Mouse (Mus musculus) limb, embryonic 13.5 days (tissue): ENCODE data around the gene Bms1. TPM values are rescaled to one million over a fixed set of nuclear protein-coding genes. Genes with fewer than 3 reads are reported as not detected.

Experiments used
- ATAC-seq: fragments of 200-750 bp; cut with Nextera tagmentation; 2 replicates; pipeline ENCODE4 v1.8.0; 2017; ENCODE audit warnings: low read depth, moderate number of reproducible peaks, moderate TSS enrichment; ENCODE audit not compliant: low FRiP score
- H3K27ac ChIP-seq: fragments of 300-500 bp; sonication (generic); 2 replicates; pipeline ENCODE4 v1.5.1; 2015; ENCODE audit warnings: inconsistent platforms, mild to moderate bottlenecking, moderate library complexity
- H3K27me3 ChIP-seq: fragments of 300-500 bp; sonication (generic); 2 replicates; pipeline ENCODE4 v1.6.1; 2015; ENCODE audit warnings: mild to moderate bottlenecking, inconsistent platforms
- H3K36me3 ChIP-seq: fragments of 300-500 bp; sonication (generic); 2 replicates; pipeline ENCODE4 v1.6.1; 2015; ENCODE audit warnings: inconsistent platforms, mild to moderate bottlenecking, moderate library complexity
- H3K4me1 ChIP-seq: fragments of 300-500 bp; sonication (generic); 2 replicates; pipeline ENCODE4 v1.6.1; 2015; ENCODE audit warnings: inconsistent platforms
- H3K4me2 ChIP-seq: fragments of 300-500 bp; sonication (generic); replicated peaks from 2 replicates; pipeline ENCODE4 v1.6.1; 2015; ENCODE audit warnings: inconsistent platforms, mild to moderate bottlenecking, moderate library complexity
- H3K4me3 ChIP-seq: fragments of 300-500 bp; sonication (generic); 2 replicates; pipeline ENCODE4 v1.5.1; 2015; ENCODE audit warnings: moderate library complexity, mild to moderate bottlenecking, inconsistent platforms
- H3K9ac ChIP-seq: fragments of 300-500 bp; sonication (generic); 2 replicates; pipeline ENCODE4 v1.6.1; 2015; ENCODE audit warnings: mild to moderate bottlenecking, inconsistent platforms
- H3K9me3 ChIP-seq: fragments of 300-500 bp; sonication (generic); 2 replicates; pipeline ENCODE4 v1.6.1; 2016; ENCODE audit warnings: inconsistent platforms
- WGBS: fragments of 180-500 bp; shearing (Covaris S2); methylation state at CpG from one replicate; pipeline ENCODE4 v1.1.7; 2015; 5-methylcytosine and 5-hydroxymethylcytosine counted together
- polyA plus RNA-seq: library from polyadenylated mRNA; unstranded; fragments of >200 nt; fragmentation: Nextera tagmentation; extraction: Ambion mirVana; gene quantifications from 2 replicates; pipeline ENCODE4 v1.2.1, GENCODE M21; 2015

The Bms1 gene
- polyA plus RNA-seq, 1 experiment from 2014 or later = 42.4 TPM

DNA sequence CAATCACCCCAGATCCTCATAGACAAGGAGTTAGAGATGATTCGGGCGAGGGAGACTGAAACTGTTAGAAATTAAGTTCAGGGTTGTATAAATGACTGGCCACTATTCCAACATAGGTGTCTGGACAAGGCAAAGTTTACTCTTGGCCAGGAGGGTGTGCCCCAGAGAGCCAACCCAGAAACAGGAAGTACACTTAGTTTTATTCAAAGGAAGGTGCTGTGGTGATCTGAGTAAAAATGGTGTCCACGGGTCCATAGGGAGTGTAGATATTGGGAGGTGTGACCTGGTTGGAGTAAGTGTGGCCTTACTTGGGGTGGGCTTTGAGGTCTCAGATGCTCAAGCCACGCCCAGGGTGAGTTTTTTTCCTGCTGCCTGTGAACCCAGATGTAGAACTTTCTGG lies 38.0 kb downstream of the Bms1 start:
- Histone ChIP-seq H3K36me3 (peaks cover 39% of the 10 kb centered on the region), H3K27me3 (0 out of 2 replicates have a peak, but pooled peaks cover 5% of the 10 kb centered on the region), H3K4me2 (no peak overlapping the region), H3K4me3 (no peak overlapping the region), H3K9ac (no peak overlapping the region), H3K9me3 (no peaks in the 10 kb centered on the region), H3K4me1 (peaks cover 6% of the 10 kb centered on the region), H3K27ac (no peak overlapping the region)
- no peak for ATAC-seq
- WGBS = 80% methylated on average over 4 of the region's 4 CpGs

DNA sequence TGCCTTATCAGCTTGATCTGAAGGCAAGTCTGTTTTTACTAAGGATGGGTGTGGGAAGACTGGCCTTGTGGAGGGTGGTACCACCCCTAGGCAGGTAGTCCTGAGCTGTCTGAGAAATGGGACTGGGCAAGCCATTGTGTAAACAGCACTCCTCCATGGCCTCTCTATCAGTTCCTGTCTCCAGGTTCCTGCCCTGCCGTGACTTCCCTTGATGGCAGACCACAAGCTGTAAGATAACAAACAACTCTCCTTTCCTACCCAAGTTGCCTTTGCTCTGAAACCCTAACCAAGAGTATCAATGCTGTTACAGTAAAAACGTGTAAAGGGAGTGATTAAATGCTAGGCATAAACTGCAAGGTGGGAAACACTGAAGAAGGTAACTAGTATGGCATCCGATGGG lies 38.6 kb downstream of the Bms1 start:
- Histone ChIP-seq H3K27ac (no peak overlapping the region), H3K27me3 (peaks cover 6% of the 10 kb centered on the region; the same call in 1 of the 2 replicates), H3K36me3 (peaks cover 33% of the 10 kb centered on the region), H3K4me2 (no peak overlapping the region), H3K4me1 (peaks cover 12% of the 10 kb centered on the region), H3K9ac (no peak overlapping the region), H3K9me3 (no peaks in the 10 kb centered on the region), H3K4me3 (no peak overlapping the region)
- ATAC-seq = no peak
- 61% methylated on average over 3 of the region's 3 CpGs for WGBS

DNA sequence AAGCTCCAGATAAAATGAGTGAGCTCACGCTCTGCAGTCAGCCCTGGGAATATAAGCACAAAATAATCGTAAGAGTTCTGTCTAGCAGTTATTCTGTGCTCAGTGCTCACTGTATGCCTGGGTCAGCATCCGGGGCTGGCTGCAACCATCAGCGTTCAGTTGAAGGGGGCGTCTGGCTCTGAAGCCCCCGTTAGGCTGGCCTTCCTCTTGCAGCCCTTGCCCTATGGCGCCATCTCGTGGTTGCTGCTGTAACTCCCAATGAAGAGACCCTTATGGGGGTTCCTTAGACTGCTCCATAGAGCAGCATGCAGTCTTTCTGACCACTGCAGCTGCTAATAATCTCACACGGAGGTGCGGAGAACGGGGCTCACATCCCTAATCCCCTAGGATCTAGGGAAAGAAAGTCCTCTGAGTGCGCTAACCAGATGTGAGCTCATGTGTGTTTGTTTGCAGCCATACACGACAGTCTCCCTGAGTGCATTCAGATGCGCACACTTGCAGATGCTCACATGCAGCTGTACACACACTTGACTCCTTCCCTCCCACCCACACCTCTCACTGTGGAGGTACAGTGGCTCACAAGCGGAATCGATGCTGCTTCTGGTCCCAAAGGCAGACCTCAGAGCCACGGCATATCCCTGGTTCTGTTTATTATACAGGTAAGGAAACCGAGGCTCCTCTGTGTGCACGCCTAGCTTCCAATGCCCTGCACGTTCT lies 39.7 kb downstream of the Bms1 start:
- Histone ChIP-seq H3K27ac (no peak overlapping the region), H3K4me1 (peaks cover 13% of the 10 kb centered on the region), H3K27me3 (peaks cover 11% of the 10 kb centered on the region; the same call in 1 of the 2 replicates), H3K4me3 (no peak overlapping the region), H3K36me3 (peaks cover 25% of the 10 kb centered on the region), H3K4me2 (peak overlapping the region; percentile 42; the same call in 1 of the 2 replicates), H3K9ac (no peak overlapping the region), H3K9me3 (no peaks in the 10 kb centered on the region)
- WGBS = 32% methylated on average over 20 of the region's 20 CpGs
- peak; percentile 60 for ATAC-seq

DNA sequence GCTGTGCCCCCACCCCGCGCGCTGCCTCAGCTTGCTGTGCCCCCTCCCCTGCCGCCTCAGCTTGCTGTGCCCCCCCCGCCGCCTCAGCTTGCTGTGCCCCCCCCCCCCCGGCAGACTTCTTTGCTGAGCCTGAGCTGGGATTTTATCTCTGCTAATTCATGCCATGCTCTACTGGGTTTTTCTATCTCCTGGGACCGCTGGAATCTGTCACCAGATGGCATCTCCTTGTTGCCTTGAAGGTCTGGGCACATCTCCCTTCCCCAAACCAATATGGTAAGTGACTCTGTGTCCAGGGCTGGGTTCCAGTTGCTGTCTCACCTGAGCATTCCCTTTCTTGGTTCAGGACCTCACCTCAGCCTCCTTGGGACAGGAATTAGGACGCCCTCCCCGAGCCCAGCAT lies 41.7 kb downstream of the Bms1 start:
- 61% methylated on average over 9 of the region's 10 CpGs for WGBS
- no peak overlapping the region for H3K27ac ChIP-seq
- peaks cover 5% of the 10 kb centered on the region for H3K36me3 ChIP-seq
- H3K4me1 ChIP-seq = peaks cover 13% of the 10 kb centered on the region
- peaks cover 18% of the 10 kb centered on the region; the same call in 1 of the 2 replicates for H3K27me3 ChIP-seq
- no peak for ATAC-seq
- H3K9ac ChIP-seq = no peak overlapping the region
- H3K4me2 ChIP-seq = no peak overlapping the region
- H3K4me3 ChIP-seq = no peak overlapping the region
- H3K9me3 ChIP-seq = no peaks in the 10 kb centered on the region

DNA sequence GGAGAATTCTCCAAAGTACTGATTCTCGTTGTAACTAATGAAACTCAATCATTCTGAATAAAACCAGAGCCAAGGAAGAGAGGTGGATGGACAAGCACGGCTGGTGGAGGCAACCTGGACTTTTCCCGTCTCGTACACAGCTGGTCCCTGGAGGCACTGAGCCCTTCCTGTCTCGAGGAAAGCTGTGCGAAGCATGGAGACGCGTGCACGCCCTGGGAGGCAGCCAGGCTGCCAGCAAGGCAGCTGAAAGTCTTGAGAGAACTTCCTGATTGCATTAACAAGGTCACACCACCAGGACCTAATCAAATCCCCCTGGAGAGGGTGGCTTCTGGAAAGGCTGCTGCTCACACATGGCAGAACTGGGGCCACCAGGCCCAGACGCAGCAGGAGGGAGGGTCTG lies 43.3 kb downstream of the Bms1 start:
- no peak overlapping the region for H3K9ac ChIP-seq
- H3K27ac ChIP-seq = no peak overlapping the region
- no peak for ATAC-seq
- no peaks in the 10 kb centered on the region for H3K36me3 ChIP-seq
- H3K4me1 ChIP-seq = peaks cover 13% of the 10 kb centered on the region
- peaks cover 18% of the 10 kb centered on the region; the same call in 1 of the 2 replicates for H3K27me3 ChIP-seq
- H3K4me2 ChIP-seq = 0 out of 2 replicates have a peak overlapping the region, but pooled peaks have one; percentile 25
- H3K4me3 ChIP-seq = no peak overlapping the region
- H3K9me3 ChIP-seq = no peaks in the 10 kb centered on the region
- WGBS = 10% methylated on average over 10 of the region's 10 CpGs

- no peak overlapping the region for H3K4me3 ChIP-seq
- WGBS = 40% methylated on average over 3 of the region's 3 CpGs
- peaks cover 18% of the 10 kb centered on the region; the same call in 1 of the 2 replicates for H3K27me3 ChIP-seq
Observed at GRCm38 (mm10) chr6:118375457-118375856, 43.8 kb downstream of the Bms1 start.

DNA sequence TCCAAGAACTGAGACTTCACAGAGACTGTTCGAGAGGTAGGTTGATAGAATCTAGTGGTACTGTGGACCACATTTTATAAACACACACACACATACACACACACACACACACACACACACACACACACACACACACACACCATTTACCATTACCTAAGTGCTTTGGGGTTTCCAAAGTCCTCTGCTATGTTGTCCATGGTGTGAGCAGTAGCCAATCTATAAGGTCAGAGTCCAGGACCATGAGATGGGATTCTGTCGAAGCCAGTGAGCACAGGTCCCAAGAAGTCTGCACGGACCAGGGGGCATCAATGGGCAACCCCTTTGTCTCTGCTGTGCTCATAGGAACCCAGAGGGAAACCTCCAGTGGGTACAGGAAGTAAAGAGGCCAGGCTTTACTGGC lies 44.2 kb downstream of the Bms1 start:
- Histone ChIP-seq H3K4me1 (peaks cover 13% of the 10 kb centered on the region), H3K36me3 (no peaks in the 10 kb centered on the region), H3K27me3 (peaks cover 18% of the 10 kb centered on the region; the same call in 1 of the 2 replicates), H3K9ac (no peak overlapping the region), H3K27ac (no peak overlapping the region), H3K4me3 (no peak overlapping the region), H3K9me3 (no peaks in the 10 kb centered on the region), H3K4me2 (no peak overlapping the region)
- 76% methylated on average over 3 of the region's 3 CpGs for WGBS
- peak; percentile 42; the same call in 1 of the 2 replicates for ATAC-seq

More at GRCm38 (mm10) chr6:118375457-118375856, 43.8 kb downstream of the Bms1 start:
- H3K27ac ChIP-seq = no peak overlapping the region
- no peaks in the 10 kb centered on the region for H3K36me3 ChIP-seq
- no peak overlapping the region for H3K4me2 ChIP-seq
- ATAC-seq = no peak
- no peak overlapping the region for H3K9ac ChIP-seq
- H3K4me1 ChIP-seq = peaks cover 13% of the 10 kb centered on the region
- no peaks in the 10 kb centered on the region for H3K9me3 ChIP-seq

DNA sequence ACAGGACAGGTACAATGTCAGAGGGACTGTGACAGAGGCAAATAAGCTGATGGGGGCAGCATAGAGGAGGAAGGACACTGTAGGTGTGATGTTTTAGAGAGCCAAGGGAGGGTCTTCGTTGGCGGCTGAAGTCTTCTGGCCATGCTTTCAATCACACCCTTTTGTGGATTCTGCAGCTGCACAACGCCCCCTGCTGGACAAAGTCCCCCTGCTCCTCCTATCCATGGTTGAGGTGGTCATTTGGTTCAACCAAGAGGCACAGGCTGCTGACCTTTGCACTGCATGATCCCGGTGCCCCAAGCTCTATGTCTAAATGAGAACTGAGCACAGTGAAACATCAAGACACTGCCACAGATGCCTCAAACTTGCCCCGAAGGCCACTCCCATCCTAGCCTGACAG lies 46.0 kb downstream of the Bms1 start:
- Histone ChIP-seq H3K36me3 (no peaks in the 10 kb centered on the region), H3K9ac (no peak overlapping the region), H3K4me1 (peaks cover 10% of the 10 kb centered on the region), H3K27me3 (peaks cover 18% of the 10 kb centered on the region; the same call in 1 of the 2 replicates), H3K4me3 (no peak overlapping the region), H3K9me3 (no peaks in the 10 kb centered on the region), H3K27ac (no peak overlapping the region), H3K4me2 (no peak overlapping the region)
- no peak for ATAC-seq
- WGBS = 28% methylated on average over 5 of the region's 5 CpGs

DNA sequence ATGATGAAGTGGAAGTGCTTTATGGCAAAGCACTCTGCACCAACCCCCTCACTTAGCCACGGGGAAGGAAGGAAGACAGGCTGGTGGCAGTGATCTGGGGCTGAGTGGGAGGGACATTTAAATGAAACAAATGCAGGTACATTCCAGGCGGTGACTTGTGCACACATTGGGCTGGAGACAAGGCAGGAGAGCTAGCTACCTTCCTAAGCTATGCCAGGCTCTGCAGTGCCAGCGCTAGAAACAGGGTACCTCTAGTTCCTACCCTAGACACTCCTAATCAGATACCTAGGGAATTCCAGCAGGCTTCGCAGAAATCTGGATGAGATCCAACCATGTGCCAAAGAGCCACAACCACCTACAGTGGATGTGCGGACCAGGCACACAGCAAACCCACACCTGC lies 46.5 kb downstream of the Bms1 start:
- Histone ChIP-seq H3K9me3 (no peaks in the 10 kb centered on the region), H3K9ac (no peak overlapping the region), H3K36me3 (no peaks in the 10 kb centered on the region), H3K27me3 (peaks cover 17% of the 10 kb centered on the region; the same call in 1 of the 2 replicates), H3K4me1 (peaks cover 10% of the 10 kb centered on the region), H3K4me2 (no peak overlapping the region), H3K27ac (no peak overlapping the region), H3K4me3 (no peak overlapping the region)
- 69% methylated on average over 5 of the region's 5 CpGs for WGBS
- ATAC-seq = no peak

GRCm38 (mm10) chr6:118367502-118367901 lies 51.8 kb downstream of the Bms1 start:
- WGBS = 84% methylated on average over 7 of the region's 7 CpGs
- no peaks in the 10 kb centered on the region for H3K9me3 ChIP-seq
- no peak overlapping the region for H3K4me2 ChIP-seq
- H3K4me3 ChIP-seq = no peak overlapping the region
- H3K27ac ChIP-seq = no peak overlapping the region
- H3K4me1 ChIP-seq = no peaks in the 10 kb centered on the region
- no peak for ATAC-seq
- H3K36me3 ChIP-seq = no peaks in the 10 kb centered on the region
- no peaks in the 10 kb centered on the region for H3K27me3 ChIP-seq
- H3K9ac ChIP-seq = no peak overlapping the region

DNA sequence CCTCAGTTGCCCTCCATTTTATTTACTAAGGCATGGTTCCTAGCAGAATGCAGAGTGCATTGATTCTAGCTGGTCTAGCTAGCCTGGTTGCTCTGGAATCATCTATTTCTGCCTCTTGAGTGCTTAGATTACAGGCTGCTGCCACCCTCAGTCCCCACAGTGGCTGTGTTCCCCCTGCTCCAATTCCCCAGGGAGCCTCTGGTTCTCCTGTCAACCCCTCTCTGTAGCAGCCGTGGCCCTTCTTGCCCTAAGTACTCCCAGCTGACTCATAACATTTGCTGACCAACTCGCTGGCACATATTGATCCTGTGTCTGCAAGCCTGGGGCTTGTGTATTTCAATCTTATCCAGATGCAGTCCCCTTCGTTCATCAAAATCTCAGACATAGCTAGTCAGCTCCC lies 53.1 kb downstream of the Bms1 start:
- no peaks in the 10 kb centered on the region for H3K4me1 ChIP-seq
- ATAC-seq = no peak
- no peak overlapping the region for H3K27ac ChIP-seq
- WGBS = 45% methylated on average over 3 of the region's 3 CpGs
- no peaks in the 10 kb centered on the region for H3K27me3 ChIP-seq
- no peak overlapping the region for H3K9ac ChIP-seq
- no peaks in the 10 kb centered on the region; the same call in 1 of the 2 replicates for H3K9me3 ChIP-seq
- no peaks in the 10 kb centered on the region for H3K36me3 ChIP-seq
- no peak overlapping the region for H3K4me3 ChIP-seq
- H3K4me2 ChIP-seq = no peak overlapping the region

- H3K4me3 ChIP-seq = no peak overlapping the region
- no peaks in the 10 kb centered on the region for H3K36me3 ChIP-seq
- H3K4me1 ChIP-seq = no peaks in the 10 kb centered on the region
- ATAC-seq = no peak
- H3K9me3 ChIP-seq = no peaks in the 10 kb centered on the region; the same call in 1 of the 2 replicates
- no peak overlapping the region for H3K4me2 ChIP-seq
- no peak overlapping the region for H3K9ac ChIP-seq
- no peaks in the 10 kb centered on the region for H3K27me3 ChIP-seq
- H3K27ac ChIP-seq = no peak overlapping the region
Observed at GRCm38 (mm10) chr6:118365781-118366180, 53.5 kb downstream of the Bms1 start.

GRCm38 (mm10) chr6:118350342-118350741 lies 68.9 kb downstream of the Bms1 start:
- no peak overlapping the region for H3K9ac ChIP-seq
- H3K9me3 ChIP-seq = no peaks in the 10 kb centered on the region
- H3K4me2 ChIP-seq = no peak overlapping the region
- H3K27ac ChIP-seq = no peak overlapping the region
- H3K4me3 ChIP-seq = no peak overlapping the region
- no peaks in the 10 kb centered on the region for H3K36me3 ChIP-seq
- 51% methylated on average over 12 of the region's 12 CpGs for WGBS
- H3K27me3 ChIP-seq = no peaks in the 10 kb centered on the region
- no peaks in the 10 kb centered on the region for H3K4me1 ChIP-seq
- no peak for ATAC-seq
